Mouse (Mus musculus): ENCODE data around the gene Olfr726. TPM values are rescaled to one million over a fixed set of nuclear protein-coding genes. Genes with fewer than 3 reads are reported as not detected.
A peak's percentile ranks its signal among the peaks of the same experiment; 100 is the strongest.

The Olfr726 gene
- polyA plus RNA-seq (2014; fragmentation: Nextera tagmentation; extraction: Ambion mirVana) = not detected in 2 replicates

DNA sequence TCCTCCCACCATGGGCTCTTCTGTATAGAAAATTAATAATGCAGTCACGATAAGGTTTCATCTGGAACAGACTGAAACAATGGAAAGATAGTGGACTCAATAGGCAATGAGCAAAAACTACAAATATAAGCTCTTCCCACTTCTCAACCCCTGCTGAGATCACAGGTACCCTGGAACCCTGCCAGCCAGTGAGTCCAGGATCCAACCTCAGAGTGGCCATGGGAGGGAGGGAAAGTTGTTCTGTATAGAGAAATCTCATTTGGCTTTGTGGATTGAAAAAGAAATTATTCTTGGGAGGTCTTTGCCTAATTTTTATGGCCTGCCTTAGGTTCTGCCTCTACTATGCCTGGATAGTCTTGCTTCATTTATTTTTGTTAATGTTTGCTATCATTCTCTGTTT lies at the start of gene Olfr726:
Olfr726 (minus strand) TSS at position 101 of the 400 bp plus-strand sequence.
- DNase-seq (no peak), ATAC-seq (ENCODE audit: insufficient read depth) (no peak)
- 82% methylated on average over 1 of the region's 1 CpGs for WGBS
- Histone ChIP-seq H3K27ac (ENCODE audit: low read depth) (no peak within 1 kb of the TSS), H3K4me2 (no peak within 1 kb of the TSS), H3K9ac (no peak within 1 kb of the TSS), H3K4me3 (ENCODE audit: low read depth, low read length) (no peak within 1 kb of the TSS), H3K4me1 (ENCODE audit: insufficient read depth) (no peaks in the 10 kb centered on the region), H3K9me3 (ENCODE audit: low read depth, low read length) (no peaks in the 10 kb centered on the region), H3K27me3 (ENCODE audit: insufficient read depth, low read length) (no peaks in the 10 kb centered on the region), H3K36me3 (ENCODE audit: insufficient read depth) (no peaks in the 10 kb centered on the region)
- no peak for TF ChIP-seq CTCF (IDR thresholded peaks at IDR 0.05; ENCODE audit: low read depth)

GRCm38 (mm10) chr14:50122886-50123285 lies 32.1 kb upstream of the Olfr726 start, which contains the start of gene Olfr727:
Gene Olfr727 (plus strand): TSS chr14:50123186.
- no peak for DNase-seq
- H3K36me3 ChIP-seq (ENCODE audit: insufficient read depth) = no peaks in the 10 kb centered on the region
- H3K27ac ChIP-seq (ENCODE audit: low read depth) = no peak within 1 kb of the TSS
- no peak within 1 kb of the TSS for H3K4me3 ChIP-seq (ENCODE audit: low read depth, low read length)
- no peak within 1 kb of the TSS for H3K9ac ChIP-seq
- TF ChIP-seq CTCF (IDR thresholded peaks at IDR 0.05; ENCODE audit: low read depth) = no peak
- no peaks in the 10 kb centered on the region for H3K27me3 ChIP-seq (ENCODE audit: insufficient read depth, low read length)
- no peaks in the 10 kb centered on the region for H3K4me1 ChIP-seq (ENCODE audit: insufficient read depth)
- H3K4me2 ChIP-seq = no peak within 1 kb of the TSS
- no peaks in the 10 kb centered on the region for H3K9me3 ChIP-seq (ENCODE audit: low read depth, low read length)
- no peak for ATAC-seq (ENCODE audit: insufficient read depth)
- 76% methylated on average over 1 of the region's 1 CpGs for WGBS

DNA sequence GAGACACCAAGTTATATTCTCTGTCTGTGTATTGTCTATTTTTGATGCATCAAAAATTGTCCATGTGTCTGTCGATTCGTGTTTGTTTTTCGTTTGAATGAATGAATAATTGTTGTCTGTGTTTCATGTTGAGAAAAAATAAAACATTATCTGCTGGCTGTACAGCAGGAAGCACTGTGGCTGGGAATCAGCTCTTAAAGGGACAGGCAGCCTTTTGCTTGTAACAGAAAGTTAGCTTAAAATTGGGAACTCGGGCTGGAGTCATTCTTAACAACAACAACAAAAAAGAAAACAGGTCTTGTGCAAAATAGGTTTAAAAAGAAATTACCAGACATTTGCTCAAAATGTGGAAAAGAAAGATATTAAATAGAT lies 28.0 kb downstream of the Olfr726 start:
- DNase-seq (no peak), ATAC-seq (ENCODE audit: insufficient read depth) (peak; percentile 26)
- WGBS = 0% methylated on average over 4 of the region's 4 CpGs
- Histone ChIP-seq H3K36me3 (ENCODE audit: insufficient read depth) (no peaks in the 10 kb centered on the region), H3K27me3 (ENCODE audit: insufficient read depth, low read length) (no peaks in the 10 kb centered on the region), H3K9ac (peak overlapping the region; percentile 64), H3K4me3 (ENCODE audit: low read depth, low read length) (peak overlapping the region; percentile 64), H3K4me1 (ENCODE audit: insufficient read depth) (no peaks in the 10 kb centered on the region), H3K9me3 (ENCODE audit: low read depth, low read length) (no peaks in the 10 kb centered on the region), H3K4me2 (peak overlapping the region; percentile 79), H3K27ac (ENCODE audit: low read depth) (peak overlapping the region; percentile 91; the same call in 1 of the 2 replicates)
- no peak for TF ChIP-seq CTCF (IDR thresholded peaks at IDR 0.05; ENCODE audit: low read depth)

- 2% methylated on average over 49 of the region's 52 CpGs for WGBS
- Histone ChIP-seq H3K4me2 (peak overlapping the region; percentile 79), H3K4me1 (ENCODE audit: insufficient read depth) (no peaks in the 10 kb centered on the region), H3K36me3 (ENCODE audit: insufficient read depth) (no peaks in the 10 kb centered on the region), H3K9me3 (ENCODE audit: low read depth, low read length) (no peaks in the 10 kb centered on the region), H3K4me3 (ENCODE audit: low read depth, low read length) (peak overlapping the region; percentile 64), H3K9ac (peak overlapping the region; percentile 64), H3K27ac (ENCODE audit: low read depth) (peak overlapping the region; percentile 91), H3K27me3 (ENCODE audit: insufficient read depth, low read length) (no peaks in the 10 kb centered on the region)
- DNase-seq = peak; percentile 84
- peak; percentile 97 for ATAC-seq (ENCODE audit: insufficient read depth)
- TF ChIP-seq CTCF (IDR thresholded peaks at IDR 0.05; ENCODE audit: low read depth) = peak; percentile 65
These were observed 28.6 kb downstream of the Olfr726 start for GRCm38 (mm10) chr14:50061955-50062732.

DNA sequence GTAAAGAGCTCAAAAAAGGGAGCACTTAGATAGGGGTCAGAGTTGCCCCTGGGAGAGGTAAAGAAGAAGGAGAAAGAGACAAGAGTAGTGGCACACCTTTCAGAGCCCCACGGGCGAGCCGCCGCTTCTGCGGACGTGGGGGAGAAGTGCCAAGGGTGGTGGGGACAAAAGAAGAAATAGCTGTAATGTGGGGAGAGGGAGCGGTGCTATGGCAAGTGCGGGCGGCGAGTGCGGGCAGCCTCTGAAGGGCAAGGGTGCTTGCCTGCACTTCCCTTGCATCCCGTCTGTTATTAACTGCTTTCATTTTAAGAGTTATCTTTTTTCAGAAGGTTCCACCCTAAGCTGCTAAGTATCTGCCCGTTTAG lies 29.2 kb downstream of the Olfr726 start:
- peak; percentile 44 for ATAC-seq (ENCODE audit: insufficient read depth)

GRCm38 (mm10) chr14:50061179-50061578 lies 29.6 kb downstream of the Olfr726 start:
- Histone ChIP-seq H3K36me3 (ENCODE audit: insufficient read depth) (no peaks in the 10 kb centered on the region), H3K4me1 (ENCODE audit: insufficient read depth) (no peaks in the 10 kb centered on the region), H3K27me3 (ENCODE audit: insufficient read depth, low read length) (no peaks in the 10 kb centered on the region), H3K27ac (ENCODE audit: low read depth) (no peak overlapping the region), H3K9me3 (ENCODE audit: low read depth, low read length) (no peaks in the 10 kb centered on the region), H3K9ac (peak overlapping the region; percentile 64; the same call in 1 of the 2 replicates), H3K4me3 (ENCODE audit: low read depth, low read length) (peak overlapping the region; percentile 64), H3K4me2 (peak overlapping the region; percentile 79)
- 10% methylated on average over 11 of the region's 11 CpGs for WGBS
- peak; percentile 34 for DNase-seq
- no peak for ATAC-seq (ENCODE audit: insufficient read depth)
- no peak for TF ChIP-seq CTCF (IDR thresholded peaks at IDR 0.05; ENCODE audit: low read depth)

More for the DNA sequence above, 29.2 kb downstream of the Olfr726 start:
- under 1% methylated on average over 13 of the region's 13 CpGs for WGBS
- no peaks in the 10 kb centered on the region for H3K4me1 ChIP-seq (ENCODE audit: insufficient read depth)
- peak overlapping the region; percentile 64 for H3K9ac ChIP-seq
- H3K27me3 ChIP-seq (ENCODE audit: insufficient read depth, low read length) = no peaks in the 10 kb centered on the region
- no peaks in the 10 kb centered on the region for H3K36me3 ChIP-seq (ENCODE audit: insufficient read depth)
- H3K9me3 ChIP-seq (ENCODE audit: low read depth, low read length) = no peaks in the 10 kb centered on the region
- H3K4me2 ChIP-seq = peak overlapping the region; percentile 79
- peak overlapping the region; percentile 64 for H3K4me3 ChIP-seq (ENCODE audit: low read depth, low read length)
- TF ChIP-seq CTCF (IDR thresholded peaks at IDR 0.05; ENCODE audit: low read depth) = no peak
- no peak for DNase-seq
- peak overlapping the region; percentile 91 for H3K27ac ChIP-seq (ENCODE audit: low read depth)

GRCm38 (mm10) chr14:50040275-50040674 lies 50.5 kb downstream of the Olfr726 start, which contains the start of gene Olfr725:
Gene Olfr725 (minus strand): TSS chr14:50040375.
- Histone ChIP-seq H3K4me1 (ENCODE audit: insufficient read depth) (no peaks in the 10 kb centered on the region), H3K27ac (ENCODE audit: low read depth) (no peak within 1 kb of the TSS), H3K9me3 (ENCODE audit: low read depth, low read length) (no peaks in the 10 kb centered on the region), H3K9ac (no peak within 1 kb of the TSS), H3K4me3 (ENCODE audit: low read depth, low read length) (no peak within 1 kb of the TSS), H3K36me3 (ENCODE audit: insufficient read depth) (no peaks in the 10 kb centered on the region), H3K4me2 (no peak within 1 kb of the TSS), H3K27me3 (ENCODE audit: insufficient read depth, low read length) (no peaks in the 10 kb centered on the region)
- ATAC-seq (ENCODE audit: insufficient read depth) (no peak), DNase-seq (no peak)
- TF ChIP-seq CTCF (IDR thresholded peaks at IDR 0.05; ENCODE audit: low read depth) = no peak

Other genes starting within 250 kb of the Olfr726 start
- gene Olfr722, start 189.0 kb downstream of the Olfr726 start, polyA plus RNA-seq (2014; fragmentation: Nextera tagmentation; extraction: Ambion mirVana) = not detected in 2 replicates
- not detected in 2 replicates for gene Olfr723, start 159.2 kb downstream of the Olfr726 start, polyA plus RNA-seq (2014; fragmentation: Nextera tagmentation; extraction: Ambion mirVana)
- gene Olfr724, start 127.7 kb downstream of the Olfr726 start, polyA plus RNA-seq (2014; fragmentation: Nextera tagmentation; extraction: Ambion mirVana) = not detected in 2 replicates
- gene Olfr725, start 50.6 kb downstream of the Olfr726 start, polyA plus RNA-seq (2014; fragmentation: Nextera tagmentation; extraction: Ambion mirVana) = not detected in 2 replicates
- not detected in 2 replicates for gene Olfr727, start 32.2 kb upstream of the Olfr726 start, polyA plus RNA-seq (2014; fragmentation: Nextera tagmentation; extraction: Ambion mirVana)
- not detected in 2 replicates for gene Olfr728, start 51.7 kb upstream of the Olfr726 start, polyA plus RNA-seq (2014; fragmentation: Nextera tagmentation; extraction: Ambion mirVana)
- gene Olfr729, start 62.0 kb upstream of the Olfr726 start, polyA plus RNA-seq (2014; fragmentation: Nextera tagmentation; extraction: Ambion mirVana) = not detected in 2 replicates
- gene Olfr730, start 97.2 kb upstream of the Olfr726 start, polyA plus RNA-seq (2014; fragmentation: Nextera tagmentation; extraction: Ambion mirVana) = not detected in 2 replicates
- not detected in 2 replicates for gene Olfr731, start 150.9 kb upstream of the Olfr726 start, polyA plus RNA-seq (2014; fragmentation: Nextera tagmentation; extraction: Ambion mirVana)
- not detected in 2 replicates for gene Olfr732, start 193.3 kb upstream of the Olfr726 start, polyA plus RNA-seq (2014; fragmentation: Nextera tagmentation; extraction: Ambion mirVana)
- gene Olfr733, start 210.6 kb upstream of the Olfr726 start, polyA plus RNA-seq (2014; fragmentation: Nextera tagmentation; extraction: Ambion mirVana) = not detected in 2 replicates
- gene Olfr734, start 235.8 kb upstream of the Olfr726 start, polyA plus RNA-seq (2014; fragmentation: Nextera tagmentation; extraction: Ambion mirVana) = not detected in 2 replicates

Measured in lung, embryonic 14.5 days (tissue).